Mouse (Mus musculus): ENCODE measurements around the gene Khsrp. TPM values are rescaled to one million over a fixed set of nuclear protein-coding genes. Genes with fewer than 3 reads are reported as not detected.

The Khsrp gene
- total RNA-seq, 2 experiments from 2014 or later, result 85.6 to 87.6 TPM

GRCm38 (mm10) chr17:57031661-57032420 lies 519 bp upstream of the Khsrp start:
- ATAC-seq (replicated peaks; ENCODE audit: low FRiP score, poor library complexity, severe bottlenecking), result peak; percentile 83

GRCm38 (mm10) chr17:57029691-57030090 lies 1.6 kb downstream of the Khsrp start:
- ATAC-seq (replicated peaks; ENCODE audit: low FRiP score, poor library complexity, severe bottlenecking), result peak; percentile 57

- ATAC-seq (replicated peaks; ENCODE audit: low FRiP score, poor library complexity, severe bottlenecking), result no peak
Observed at GRCm38 (mm10) chr17:57027471-57027870, 3.9 kb downstream of the Khsrp start.

- ATAC-seq (replicated peaks; ENCODE audit: low FRiP score, poor library complexity, severe bottlenecking), result no peak
Observed at GRCm38 (mm10) chr17:57020960-57021359, 10.4 kb downstream of the Khsrp start.

DNA sequence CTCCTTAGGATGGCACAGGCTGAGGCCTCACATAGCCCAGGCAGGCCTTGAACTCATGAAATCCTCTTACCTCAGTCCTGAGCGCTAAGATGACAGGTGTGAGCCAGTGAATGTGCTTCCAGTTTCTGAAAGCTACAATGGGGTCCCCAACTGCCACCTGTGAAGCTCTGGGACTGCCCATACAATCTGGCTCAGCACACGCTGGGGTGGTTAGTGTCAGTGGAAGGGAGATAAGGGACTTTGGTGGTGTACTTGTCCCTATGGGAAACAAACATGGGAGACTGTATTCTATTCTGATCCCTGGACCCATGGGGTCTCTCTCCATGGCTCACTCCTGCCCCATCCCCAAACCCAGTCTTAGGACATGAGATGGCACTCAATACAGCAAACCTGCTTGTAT lies 11.6 kb downstream of the Khsrp start:
- ATAC-seq (replicated peaks; ENCODE audit: low FRiP score, poor library complexity, severe bottlenecking), result peak; percentile 77

DNA sequence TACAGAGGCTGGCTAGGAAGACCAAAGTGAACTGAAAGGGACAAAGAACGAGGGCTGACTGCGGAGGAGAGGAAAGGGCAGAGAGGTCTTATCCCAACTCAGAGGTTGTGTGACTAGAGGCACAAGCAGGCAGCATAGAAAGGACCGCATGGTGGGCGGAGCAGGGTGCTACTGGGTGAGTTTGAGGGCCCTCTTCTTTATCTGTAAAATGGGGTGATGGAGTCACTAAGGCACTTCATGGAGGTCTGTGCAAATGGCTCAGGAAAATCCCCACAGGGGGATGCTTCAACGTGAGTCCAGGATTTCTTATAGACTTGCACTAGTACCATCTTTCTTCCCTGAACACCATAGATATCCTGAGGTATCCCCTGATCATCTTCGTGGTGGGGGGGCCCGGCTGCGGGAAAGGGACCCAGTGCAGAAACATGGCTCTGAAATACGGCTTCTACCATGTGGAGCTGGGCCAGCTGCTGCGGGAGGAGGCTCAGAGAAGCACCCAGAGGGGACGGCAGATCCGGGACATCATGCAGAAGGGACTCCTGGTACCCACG lies 19.0 kb downstream of the Khsrp start:
- ATAC-seq (replicated peaks; ENCODE audit: low FRiP score, poor library complexity, severe bottlenecking), result no peak

DNA sequence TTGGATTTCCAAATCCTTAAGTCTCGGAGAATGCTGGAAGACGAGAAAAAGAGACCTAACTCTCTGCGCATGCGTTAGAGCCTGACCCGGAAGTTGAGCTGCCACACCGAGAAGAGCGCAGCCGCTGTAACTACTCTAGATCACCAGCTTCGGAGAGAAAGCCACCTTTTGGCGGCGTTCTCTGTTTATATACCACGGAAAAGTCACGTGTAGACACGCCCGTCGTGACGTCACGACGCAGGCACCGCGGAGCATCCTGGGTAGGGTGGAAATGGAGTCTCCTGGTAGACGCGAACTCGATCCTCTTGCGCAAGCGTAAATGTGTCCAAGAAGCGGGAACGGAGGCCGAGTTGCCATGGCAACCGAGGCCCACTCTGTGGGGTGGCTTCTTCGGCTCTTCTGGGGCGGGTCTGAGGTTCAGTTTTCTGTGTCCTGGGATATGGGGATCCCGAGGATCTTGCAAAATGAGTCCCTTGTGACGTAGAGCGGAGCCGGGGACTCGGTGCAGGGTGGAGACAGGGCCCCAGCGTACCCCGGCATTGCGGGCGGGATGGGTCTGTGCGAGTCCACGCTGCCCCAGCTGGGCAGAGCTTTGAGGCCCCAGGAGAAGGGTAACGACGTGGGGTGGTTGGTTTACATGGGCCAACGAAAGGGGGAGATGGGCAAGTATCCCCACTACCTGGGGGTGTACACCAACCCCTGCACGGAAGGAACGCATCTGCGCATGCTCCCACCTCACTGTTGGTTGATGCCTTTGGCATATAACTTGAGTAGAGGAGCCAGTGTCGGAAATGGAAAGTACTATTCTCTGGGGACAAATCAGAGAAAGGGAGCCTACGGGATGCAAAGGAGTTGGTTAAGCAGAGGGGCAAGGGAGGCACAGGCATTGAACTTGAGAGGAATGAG lies 19.8 kb downstream of the Khsrp start, which contains the start of the genes Gtf2f1 and Gm17949:
Gene Gtf2f1 (minus strand): TSS at position 53 of the 906 bp plus-strand sequence.
Gene Gm17949 (plus strand): TSS at position 234 of the 906 bp plus-strand sequence.
- ATAC-seq (replicated peaks; ENCODE audit: low FRiP score, poor library complexity, severe bottlenecking), result peak; percentile 88

DNA sequence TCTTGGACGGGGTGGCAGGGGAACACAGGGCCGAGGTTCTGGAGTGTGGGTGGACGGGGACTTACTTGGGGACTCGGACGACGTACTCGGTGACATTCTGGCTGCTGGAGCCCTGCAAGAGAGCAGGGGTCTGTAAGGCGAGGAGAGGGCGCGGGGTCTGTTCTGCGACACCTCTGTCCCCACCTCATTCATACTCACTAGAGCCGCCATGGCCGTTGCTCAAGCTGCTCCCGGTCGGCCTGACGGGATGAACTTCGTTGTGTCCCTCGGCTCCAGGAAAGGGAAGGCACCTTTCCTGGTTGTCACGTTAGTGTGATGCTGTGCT lies 20.4 kb downstream of the Khsrp start:
- peak; percentile 60 for ATAC-seq (replicated peaks; ENCODE audit: low FRiP score, poor library complexity, severe bottlenecking)

GRCm38 (mm10) chr17:57007137-57007905 lies 24.0 kb downstream of the Khsrp start:
- no peak for ATAC-seq (replicated peaks; ENCODE audit: low FRiP score, poor library complexity, severe bottlenecking)

- ATAC-seq (replicated peaks; ENCODE audit: low FRiP score, poor library complexity, severe bottlenecking), result no peak
Observed at GRCm38 (mm10) chr17:57003994-57004393, 27.3 kb downstream of the Khsrp start.

DNA sequence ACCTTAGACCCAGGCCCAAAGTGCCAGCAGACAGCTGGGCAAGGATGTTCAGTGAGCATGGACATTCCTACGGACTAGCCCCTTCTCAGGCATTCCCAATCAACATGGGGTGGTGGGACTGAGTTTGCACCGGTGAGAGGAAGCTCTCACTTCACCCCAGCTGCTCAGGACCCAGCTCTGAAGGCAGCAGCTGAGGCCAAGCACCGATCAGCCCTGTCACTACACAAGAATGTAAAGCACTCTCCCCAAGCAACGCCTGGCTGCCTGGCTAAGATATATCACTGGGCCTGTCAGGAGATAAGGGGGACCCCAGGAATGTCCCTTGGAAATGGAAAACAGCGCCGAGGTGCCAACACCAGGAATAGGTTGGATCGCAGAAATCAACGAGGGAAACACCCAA lies 30.1 kb downstream of the Khsrp start:
- no peak for ATAC-seq (replicated peaks; ENCODE audit: low FRiP score, poor library complexity, severe bottlenecking)

DNA sequence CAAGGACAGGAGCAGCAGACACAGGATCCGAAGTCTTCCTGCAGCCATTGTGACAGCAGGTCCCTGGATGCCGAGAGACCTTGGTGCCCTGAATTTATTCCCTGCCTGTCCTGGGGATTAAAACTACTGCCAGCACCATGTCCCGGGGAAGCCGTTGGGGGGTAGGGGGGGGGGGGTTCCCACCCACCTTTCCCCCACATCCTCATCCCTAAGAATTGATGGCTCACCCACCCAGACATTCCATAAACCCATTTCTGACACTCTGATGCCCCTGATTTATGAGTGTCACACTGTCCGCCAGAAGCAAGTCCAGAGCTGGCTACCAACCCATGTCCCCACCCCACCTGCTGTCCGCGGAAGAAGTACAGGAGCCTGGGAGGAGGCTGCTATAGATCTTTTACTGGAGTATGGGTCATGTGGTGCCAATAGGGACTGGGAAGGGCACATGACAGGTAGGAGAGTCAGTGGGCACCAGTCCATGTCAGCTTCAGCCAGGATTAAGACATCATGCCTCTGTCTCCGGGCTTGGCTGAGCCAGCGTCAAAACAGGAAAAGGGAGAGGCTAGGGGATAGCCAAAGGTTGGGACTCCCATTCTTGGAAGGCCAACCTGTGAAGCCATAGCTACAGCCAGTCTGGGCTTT lies 31.2 kb downstream of the Khsrp start, which contains the start of gene Pspn:
Gene Pspn (minus strand): TSS at position 51 of the 642 bp plus-strand sequence.
- ATAC-seq (replicated peaks; ENCODE audit: low FRiP score, poor library complexity, severe bottlenecking), result no peak

DNA sequence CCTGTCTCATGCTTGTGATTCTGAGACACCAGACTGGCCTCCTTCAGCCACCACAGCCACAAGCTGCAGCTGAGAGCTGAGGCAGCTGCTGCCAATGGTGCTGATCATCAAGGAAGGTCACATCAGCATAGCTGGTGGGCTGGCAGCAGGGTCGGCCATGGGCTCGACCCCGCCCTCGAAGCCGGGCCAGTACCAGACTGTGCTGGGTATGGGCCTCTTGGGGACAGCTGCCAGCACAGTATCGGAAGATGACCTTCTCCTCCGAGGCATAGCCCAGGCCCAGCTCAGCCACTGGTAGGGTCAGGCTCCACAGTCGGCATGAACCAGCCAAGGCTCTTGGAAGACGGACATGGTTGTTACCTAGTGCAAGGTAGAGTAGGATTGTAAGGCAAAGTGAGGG lies 31.9 kb downstream of the Khsrp start:
- ATAC-seq (replicated peaks; ENCODE audit: low FRiP score, poor library complexity, severe bottlenecking), result no peak

- ATAC-seq (replicated peaks; ENCODE audit: low FRiP score, poor library complexity, severe bottlenecking), result peak; percentile 95
Observed at GRCm38 (mm10) chr17:56997029-56997667, 34.2 kb downstream of the Khsrp start, which contains the start of gene Alkbh7. TSS of gene Alkbh7 (plus strand) at chr17:56997339.

- no peak for ATAC-seq (replicated peaks; ENCODE audit: low FRiP score, poor library complexity, severe bottlenecking)
Observed at GRCm38 (mm10) chr17:56996506-56996905, 34.8 kb downstream of the Khsrp start.

DNA sequence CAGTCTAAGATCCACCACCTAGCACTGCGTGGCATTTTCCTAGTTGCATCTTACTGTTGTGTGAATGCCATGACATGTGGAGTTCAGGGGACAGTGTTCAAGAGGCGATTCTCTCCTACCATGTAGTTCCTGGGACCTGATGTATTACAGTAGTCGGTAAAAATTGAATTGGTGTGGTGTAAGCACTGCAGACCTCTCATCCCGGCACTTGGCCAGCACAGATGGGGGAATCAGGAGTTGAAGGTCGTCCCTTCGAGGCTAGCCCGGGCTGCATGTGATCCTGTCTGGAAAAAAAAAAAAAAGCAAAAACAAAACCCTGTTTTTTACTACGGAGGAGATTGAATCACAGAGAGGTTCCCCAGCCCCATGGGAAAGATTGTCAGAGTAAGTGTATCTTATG lies 36.3 kb downstream of the Khsrp start:
- no peak for ATAC-seq (replicated peaks; ENCODE audit: low FRiP score, poor library complexity, severe bottlenecking)

- no peak for ATAC-seq (replicated peaks; ENCODE audit: low FRiP score, poor library complexity, severe bottlenecking)
Observed at GRCm38 (mm10) chr17:56990966-56991365, 40.4 kb downstream of the Khsrp start.

DNA sequence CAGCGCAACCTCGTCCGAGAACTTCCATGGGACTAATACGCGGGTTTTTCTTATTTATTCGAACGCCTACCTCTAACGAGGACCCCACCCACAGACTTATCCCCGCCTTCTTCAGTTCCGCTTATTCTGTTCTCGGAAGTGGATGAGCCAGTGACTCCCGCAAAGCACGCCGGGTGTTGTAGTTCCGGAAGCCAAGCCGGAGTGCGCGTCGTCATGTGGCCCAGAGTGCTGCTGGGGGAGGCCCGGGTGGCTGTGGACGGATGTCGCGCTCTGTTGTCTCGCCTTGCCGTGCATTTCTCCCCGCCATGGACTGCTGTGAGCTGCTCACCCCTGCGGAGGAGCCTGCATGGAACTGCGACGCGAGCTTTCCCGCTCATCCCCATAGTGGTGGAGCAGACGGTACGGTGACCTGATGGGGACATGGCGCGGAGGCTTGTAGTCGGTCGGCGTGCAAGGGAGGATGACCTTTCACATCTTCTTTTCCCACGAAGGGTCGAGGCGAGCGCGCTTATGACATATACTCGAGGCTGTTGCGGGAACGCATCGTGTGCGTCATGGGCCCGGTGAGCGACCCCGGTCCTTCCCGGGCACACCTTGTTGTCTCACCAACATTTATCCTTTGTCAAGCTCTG lies 41.1 kb downstream of the Khsrp start, which contains the start of gene Clpp:
Gene Clpp (plus strand): TSS at position 191 of the 632 bp plus-strand sequence.
- peak; percentile 97 for ATAC-seq (replicated peaks; ENCODE audit: low FRiP score, poor library complexity, severe bottlenecking)

Data from erythroid progenitor cell, adult 5-6 weeks (primary cell).